Mouse (Mus musculus) urinary bladder, adult 18-20 months (tissue): ENCODE data around the gene Smpd3.
A peak's percentile ranks its signal among the peaks of the same experiment; 100 is the strongest.

Experiments
- DNase-seq, 2 experiments: peaks; one replicate each; pipeline ENCODE4 v3.0.0; 2022; ENCODE audit warnings: low spot score in 2 of 2, mixed read lengths in 2 of 2

The Smpd3 gene

DNA sequence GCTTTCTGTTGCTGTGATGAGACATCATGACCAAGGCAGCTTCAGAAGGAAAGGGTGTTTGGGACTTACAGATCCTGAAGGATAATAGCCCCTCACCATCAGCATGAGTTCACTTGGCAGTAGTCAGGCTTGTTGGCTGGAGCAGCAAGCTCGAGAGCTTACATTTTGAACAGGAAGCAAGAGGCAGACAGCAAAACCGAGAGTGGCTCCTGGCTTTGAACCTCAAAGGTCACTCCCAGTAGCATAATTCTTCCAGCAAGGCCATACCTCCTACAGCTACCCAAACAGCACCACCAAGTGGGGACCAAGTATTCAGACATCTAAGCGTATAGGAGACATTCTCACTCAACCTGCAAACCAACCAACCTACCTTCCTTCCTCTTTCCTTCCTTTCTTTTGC lies 105.0 kb downstream of the Smpd3 start:
- DNase-seq, result no peak

DNA sequence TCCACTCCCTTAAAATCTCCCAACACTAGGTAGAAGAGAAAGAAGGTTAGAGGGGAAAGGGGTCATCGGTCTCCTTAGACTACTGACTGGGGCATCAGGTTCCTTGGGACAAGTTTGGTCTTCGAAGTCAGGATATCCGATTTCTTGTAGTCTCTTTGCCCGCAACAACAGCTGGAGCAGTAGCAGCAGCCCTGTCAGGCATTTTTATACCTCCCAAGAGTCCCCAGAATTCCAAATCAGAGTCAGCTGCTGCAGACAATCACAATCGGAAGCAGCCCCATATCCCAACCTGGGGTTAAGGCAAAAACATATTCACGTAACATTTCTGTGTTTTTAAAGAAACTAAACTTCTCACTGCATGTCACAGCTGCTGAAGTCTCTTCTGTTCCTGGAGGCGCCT lies 106.3 kb downstream of the Smpd3 start:
- DNase-seq, result no peak

DNA sequence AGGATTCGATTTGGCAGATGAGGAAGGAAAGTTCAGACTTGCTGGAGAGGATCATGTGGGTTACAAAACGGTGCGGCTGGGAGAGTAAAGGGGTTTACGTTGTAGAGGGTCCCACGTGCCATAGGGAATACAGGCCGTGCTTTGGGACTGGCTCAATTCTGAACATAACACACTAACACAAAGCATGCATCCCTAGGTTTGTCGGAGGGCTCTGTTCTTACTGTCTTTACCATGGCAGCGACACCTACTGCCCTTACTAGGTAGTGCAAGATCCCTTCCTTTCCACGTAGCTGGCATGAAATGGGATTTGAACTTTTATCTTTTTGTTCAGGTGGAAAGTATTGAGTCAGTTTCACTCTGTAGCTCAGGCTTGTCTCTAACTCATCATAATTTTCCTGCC lies 111.2 kb downstream of the Smpd3 start:
- DNase-seq, result peak in 1 of 2 experiments; percentile 26

DNA sequence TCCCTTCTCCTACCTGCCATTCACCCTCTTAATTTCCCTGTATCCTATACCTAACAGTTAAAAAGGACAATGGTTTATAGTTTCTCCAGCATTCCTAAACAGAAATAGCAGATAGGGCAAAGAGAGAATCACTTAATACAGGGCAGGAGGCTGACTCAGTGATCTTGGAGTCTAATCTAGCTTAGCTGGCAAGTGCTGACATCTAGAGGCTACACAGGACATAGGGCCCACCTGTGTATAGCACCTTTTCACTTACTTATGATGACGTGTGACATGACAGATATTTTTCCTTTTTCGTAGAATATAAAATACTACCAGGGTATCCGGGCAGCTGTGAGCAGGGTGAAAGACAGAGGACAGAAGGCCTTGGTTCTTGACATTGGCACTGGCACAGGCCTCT lies 118.2 kb downstream of the Smpd3 start:
- no peak for DNase-seq

DNA sequence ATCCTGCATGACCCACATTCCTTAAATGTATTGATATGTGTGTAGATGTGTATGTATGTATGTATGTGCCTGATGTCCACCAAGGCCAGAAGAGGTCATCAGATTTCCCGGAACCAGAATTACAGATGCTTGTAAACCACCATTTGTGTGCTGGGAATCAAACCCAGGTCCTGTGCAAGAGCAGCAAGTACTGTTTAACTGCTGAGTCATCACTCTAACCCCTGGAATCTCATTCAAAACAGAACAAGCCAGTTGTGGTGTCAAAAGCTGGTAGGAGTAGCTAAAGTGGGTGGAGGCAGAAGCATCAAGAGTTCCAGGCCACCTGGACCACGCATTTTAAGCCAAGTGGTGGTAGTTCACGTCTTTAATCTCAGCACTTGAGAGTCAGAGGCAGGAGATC lies 123.8 kb downstream of the Smpd3 start:
- DNase-seq, result no peak

DNA sequence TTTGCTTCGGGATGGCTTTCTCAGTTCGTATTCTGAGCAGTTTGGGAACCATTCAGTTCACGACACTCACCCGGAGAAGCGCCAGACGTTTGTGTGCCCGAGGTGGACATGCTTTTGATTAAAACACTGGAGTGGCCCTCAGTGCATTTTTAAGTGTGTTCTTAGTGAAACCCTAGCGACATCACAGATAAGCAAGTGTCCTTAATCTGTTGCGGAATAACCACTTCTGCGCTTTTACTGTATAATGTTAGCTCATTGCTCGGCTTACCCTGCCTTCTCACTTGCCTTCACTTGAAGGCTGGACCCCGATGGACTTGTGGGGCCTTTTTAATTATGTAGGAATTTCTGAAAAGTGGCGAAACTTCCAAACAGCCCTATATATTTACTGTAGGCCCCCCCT lies 126.4 kb downstream of the Smpd3 start:
- DNase-seq, result no peak

DNA sequence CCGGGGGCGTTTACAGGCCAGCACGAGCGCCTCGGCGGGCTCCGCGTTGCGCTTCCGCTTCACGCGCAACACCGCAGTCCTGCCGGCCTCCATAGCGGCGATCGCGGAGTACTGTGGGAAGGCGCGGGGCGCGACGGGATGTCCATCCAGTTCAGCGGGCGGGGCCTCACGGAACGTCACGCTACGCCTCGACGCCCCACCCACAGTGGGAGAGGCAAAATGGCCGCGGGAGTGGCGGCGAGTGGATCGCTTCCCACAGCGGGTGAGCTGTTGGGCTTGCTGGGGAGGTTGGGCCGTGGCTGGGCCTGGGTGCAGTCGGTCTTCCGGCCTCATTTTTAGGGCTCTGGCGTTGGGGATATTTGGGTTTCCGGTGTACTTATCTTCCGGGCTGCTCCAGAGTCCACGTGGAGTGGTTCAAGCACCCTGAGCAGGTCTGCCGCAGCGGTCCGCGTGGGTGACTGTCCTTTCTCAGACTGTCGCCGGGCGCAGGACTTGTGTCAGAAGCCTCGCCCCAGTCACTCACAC lies 126.9 kb downstream of the Smpd3 start, which contains the start of the genes Slc7a6os and Prmt7:
Gene Slc7a6os, minus strand, starts transcription at position 115 of the 525 bp plus-strand sequence.
Gene Prmt7, plus strand, starts transcription at position 116 of the 525 bp plus-strand sequence.
- DNase-seq, result peak; percentile 92 to 95

DNA sequence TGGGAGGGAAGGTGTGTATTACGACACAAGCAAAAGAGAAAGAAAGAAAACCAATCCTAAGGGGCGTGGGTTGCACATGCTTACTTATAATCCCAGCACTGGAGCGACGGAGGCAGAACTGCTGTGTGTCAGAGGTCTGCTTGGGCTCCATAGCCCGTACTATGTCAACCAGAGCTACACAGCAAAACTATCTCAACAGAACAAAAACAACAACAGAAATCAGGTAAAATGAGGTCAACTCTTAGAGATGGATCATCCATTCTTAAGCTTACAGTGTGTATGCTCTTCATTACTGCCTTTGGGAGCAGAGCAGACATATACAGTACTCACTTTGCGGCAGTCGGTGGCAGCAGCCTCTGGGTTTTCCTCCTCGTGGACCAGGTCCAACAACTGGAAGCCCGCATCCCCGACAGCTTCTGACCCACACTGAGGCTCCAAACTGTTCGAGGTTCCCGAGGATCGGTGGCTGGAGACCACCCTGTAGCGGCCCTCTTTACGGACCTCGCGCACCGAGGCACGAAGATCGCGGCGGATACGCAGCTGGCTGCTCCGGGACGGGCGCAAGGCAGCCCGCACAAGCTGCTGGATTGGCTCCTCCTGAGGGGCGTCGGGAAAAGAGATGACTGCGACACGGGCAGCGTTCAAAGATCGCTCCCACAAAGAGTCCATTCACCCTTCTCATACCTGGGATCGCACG lies 127.6 kb downstream of the Smpd3 start:
- peak in 1 of 2 experiments; percentile 26 for DNase-seq
